In genomic region chr12:103243041-103243440, GRCm38 (mm10) we compare ENCODE assay signal across 10 mouse cellular contexts. TPM values are rescaled to one million over a fixed set of nuclear protein-coding genes. Genes with fewer than 3 reads are reported as not detected.
DNase-seq lines count a peak whose midpoint lies in the region; ATAC-seq lines count a peak whose summit lies in the region.
"Had no signal": no experiment of that assay in that cellular context is flagged by ENCODE, and none has a peak within 500 bp of the region (broad histone marks: within the 10 kb centered on the region; RNA-seq: fewer than 3 reads in every experiment).

No protein-coding gene starts in this region.

- ATAC-seq in heart, embryonic 13.5 days (ENCODE audit: extremely low read depth, insufficient number of reproducible peaks, low FRiP score, low TSS enrichment), result no peak
- no peak for ATAC-seq in intestine, embryonic 15.5 days
- 0 out of 2 replicates have a peak, but pooled peaks have one; percentile 11 for ATAC-seq in midbrain, embryonic 15.5 days (replicated peaks)

- no peaks in the 10 kb centered on the region for H3K36me3 ChIP-seq in heart, embryonic 13.5 days
- no peaks in the 10 kb centered on the region for H3K36me3 ChIP-seq in intestine, embryonic 15.5 days
- H3K36me3 ChIP-seq in midbrain, embryonic 15.5 days (replicated peaks), result no peaks in the 10 kb centered on the region

- H3K27ac ChIP-seq in heart, embryonic 13.5 days (replicated peaks), result no peak overlapping the region
- H3K27ac ChIP-seq in intestine, embryonic 15.5 days, result 0 out of 2 replicates have a peak overlapping the region, but pooled peaks have one; percentile 83
- no peak overlapping the region for H3K27ac ChIP-seq in midbrain, embryonic 15.5 days
- H3K27ac ChIP-seq: liver, embryonic 14.5 days had no signal

- WGBS in heart, embryonic 13.5 days, result 7% methylated on average over 11 of the region's 11 CpGs
- 10% methylated on average over 11 of the region's 11 CpGs for WGBS in intestine, embryonic 15.5 days
- 4% methylated on average over 11 of the region's 11 CpGs for WGBS in midbrain, embryonic 15.5 days

- peak overlapping the region; percentile 79 for H3K4me3 ChIP-seq in heart, embryonic 13.5 days
- H3K4me3 ChIP-seq in intestine, embryonic 15.5 days (replicated peaks), result peak overlapping the region; percentile 72
- H3K4me3 ChIP-seq in midbrain, embryonic 15.5 days, result peak overlapping the region; percentile 61

- peaks cover 69% of the 10 kb centered on the region for H3K27me3 ChIP-seq in heart, embryonic 13.5 days (replicated peaks)
- peaks cover 21% of the 10 kb centered on the region for H3K27me3 ChIP-seq in intestine, embryonic 15.5 days (replicated peaks)
- H3K27me3 ChIP-seq in midbrain, embryonic 15.5 days (replicated peaks), result no peaks in the 10 kb centered on the region; the same call in 1 of the 2 replicates
- H3K27me3 ChIP-seq: CH12.LX had no signal

- peak overlapping the region; percentile 93 for H3K4me2 ChIP-seq in heart, embryonic 13.5 days
- peak overlapping the region; percentile 96 for H3K4me2 ChIP-seq in intestine, embryonic 15.5 days (replicated peaks)
- peak overlapping the region; percentile 89 for H3K4me2 ChIP-seq in midbrain, embryonic 15.5 days

- no peak for DNase-seq in heart, adult 11 months
- peak; percentile 41 for DNase-seq in embryo, embryonic 11 days
- DNase-seq in urinary bladder, postnatal 25 days (ENCODE audit: low spot score), result no peak
- no peak for DNase-seq in lung, postnatal 4 days
- no peak for DNase-seq in left cerebral cortex, adult 11 months (ENCODE audit: low spot score)

- H3K4me1 ChIP-seq in heart, embryonic 13.5 days, result peaks cover 23% of the 10 kb centered on the region
- H3K4me1 ChIP-seq in intestine, embryonic 15.5 days (replicated peaks), result peaks cover 10% of the 10 kb centered on the region; the same call in 1 of the 2 replicates
- H3K4me1 ChIP-seq in midbrain, embryonic 15.5 days, result peaks cover 9% of the 10 kb centered on the region

- no peaks in the 10 kb centered on the region for H3K9me3 ChIP-seq in heart, embryonic 13.5 days
- H3K9me3 ChIP-seq in intestine, embryonic 15.5 days, result no peaks in the 10 kb centered on the region
- H3K9me3 ChIP-seq in midbrain, embryonic 15.5 days, result no peaks in the 10 kb centered on the region

- H3K9ac ChIP-seq in heart, embryonic 13.5 days, result peak overlapping the region; percentile 90
- no peak overlapping the region for H3K9ac ChIP-seq in intestine, embryonic 15.5 days
- 0 out of 2 replicates have a peak overlapping the region, but pooled peaks have one; percentile 50 for H3K9ac ChIP-seq in midbrain, embryonic 15.5 days
- H3K9ac ChIP-seq: liver, embryonic 14.5 days had no signal

RNA-seq across cellular contexts. Expression of gene Prima1, which starts 1.1 kb away (rescaled TPM):
- 0.19 TPM in 1 of 2 replicates, not detected in the other for polyA plus RNA-seq in heart, embryonic 13.5 days (2015; fragmentation: Nextera tagmentation; extraction: Ambion mirVana)
- polyA plus RNA-seq in intestine, embryonic 15.5 days (2015; fragmentation: Nextera tagmentation; extraction: Ambion mirVana), result 1.1 and 1.4 TPM in 2 replicates
- polyA plus RNA-seq in midbrain, embryonic 15.5 days (2015; fragmentation: Nextera tagmentation; extraction: Ambion mirVana), result 1.2 and 1.5 TPM in 2 replicates
- polyA plus RNA-seq: liver, embryonic 14.5 days had no signal
